Mouse (Mus musculus) small intestine, adult 2 months (tissue): Measurements from ENCODE around the gene Cbarp.
A peak's percentile ranks its signal among the peaks of the same experiment; 100 is the strongest.

Experiments
- CTCF ChIP-seq: fragments of 200-500 bp; IDR thresholded peaks from 2 replicates; pipeline ENCODE4 v1.5.1; 2012; ENCODE audit warnings: low read depth, mild to moderate bottlenecking, control low read depth, inconsistent platforms, low read length, moderate library complexity, mixed read lengths; ENCODE audit not compliant: insufficient replicate concordance, insufficient read length; ENCODE audit errors: extremely low read depth
- POLR2A ChIP-seq: fragments of 200-500 bp; IDR thresholded peaks from 2 replicates; pipeline ENCODE4 v1.6.1; 2012; ENCODE audit warnings: low read depth, mild to moderate bottlenecking, control low read depth, inconsistent platforms, low read length, moderate library complexity

GRCm38 (mm10) chr10:80105926-80106325 is 34.7 kb downstream of the Cbarp start:
- no peak for TF ChIP-seq CTCF
- 0 out of 2 replicates have a peak, but pooled peaks have one; percentile 13 for TF ChIP-seq POLR2A
